Mouse (Mus musculus) adrenal gland, postnatal 10 days (tissue): Measurements from ENCODE around the gene Cald1. TPM values are rescaled to one million over a fixed set of nuclear protein-coding genes. Genes with fewer than 3 reads are reported as not detected.
A peak's percentile ranks its signal among the peaks of the same experiment; 100 is the strongest.

Source experiments
- DNase-seq: peaks from one replicate; pipeline ENCODE4 v3.0.0; 2021; ENCODE audit warnings: mixed read lengths
- total RNA-seq, 2 experiments: library from RNA; stranded (reverse); gene quantifications; 2 replicates each; pipeline ENCODE4 v1.2.3; 2021

Cald1 gene
- total RNA-seq, 2 experiments from 2014 or later: 80.8 to 90.5 TPM

- DNase-seq: no peak
These were observed 70.5 kb downstream of the Cald1 start for GRCm38 (mm10) chr6:34668739-34669254.

- no peak for DNase-seq
These were observed 73.1 kb downstream of the Cald1 start for GRCm38 (mm10) chr6:34671355-34671754.

GRCm38 (mm10) chr6:34674416-34674815 lies 76.1 kb downstream of the Cald1 start:
- DNase-seq: no peak

- no peak for DNase-seq
These were observed 76.6 kb downstream of the Cald1 start for GRCm38 (mm10) chr6:34674897-34675296.

GRCm38 (mm10) chr6:34682126-34682525 lies 83.8 kb downstream of the Cald1 start:
- DNase-seq: no peak

GRCm38 (mm10) chr6:34684886-34685285 lies 86.6 kb downstream of the Cald1 start:
- peak; percentile 7 for DNase-seq

- no peak for DNase-seq
These were observed 90.7 kb downstream of the Cald1 start for GRCm38 (mm10) chr6:34688971-34689370.

GRCm38 (mm10) chr6:34691416-34691815 lies 93.1 kb downstream of the Cald1 start:
- DNase-seq: no peak

GRCm38 (mm10) chr6:34694096-34694495 lies 95.8 kb downstream of the Cald1 start:
- no peak for DNase-seq

GRCm38 (mm10) chr6:34703421-34704120 lies 105.3 kb downstream of the Cald1 start:
- no peak for DNase-seq

- DNase-seq: no peak
These were observed 109.2 kb downstream of the Cald1 start for GRCm38 (mm10) chr6:34707521-34707920.

GRCm38 (mm10) chr6:34708650-34709265 lies 110.5 kb downstream of the Cald1 start:
- peak; percentile 67 for DNase-seq

GRCm38 (mm10) chr6:34709289-34709688 lies 111.0 kb downstream of the Cald1 start:
- peak; percentile 76 for DNase-seq

- no peak for DNase-seq
These were observed 111.8 kb downstream of the Cald1 start for GRCm38 (mm10) chr6:34709946-34710682.

- DNase-seq: no peak
These were observed 112.5 kb downstream of the Cald1 start for GRCm38 (mm10) chr6:34710848-34711247.

GRCm38 (mm10) chr6:34711620-34712019 lies 113.3 kb downstream of the Cald1 start:
- DNase-seq: no peak

GRCm38 (mm10) chr6:34713169-34713568 lies 114.9 kb downstream of the Cald1 start:
- DNase-seq: no peak

GRCm38 (mm10) chr6:34713777-34714176 lies 115.5 kb downstream of the Cald1 start:
- no peak for DNase-seq

- DNase-seq: no peak
These were observed 116.3 kb downstream of the Cald1 start for GRCm38 (mm10) chr6:34714612-34715011.

- DNase-seq: no peak
These were observed 118.0 kb downstream of the Cald1 start for GRCm38 (mm10) chr6:34716206-34716887.

GRCm38 (mm10) chr6:34716888-34717635 lies 118.8 kb downstream of the Cald1 start:
- DNase-seq: no peak

GRCm38 (mm10) chr6:34717651-34718050 lies 119.4 kb downstream of the Cald1 start:
- no peak for DNase-seq
